Mouse (Mus musculus): ENCODE measurements around the gene Tspan1. TPM values are rescaled to one million over a fixed set of nuclear protein-coding genes. Genes with fewer than 3 reads are reported as not detected.

Gene Tspan1
- polyA plus RNA-seq, 1 experiment from 2014 or later: 0.45 TPM

GRCm38 (mm10) chr4:116123602-116124519, 43.5 kb downstream of the Tspan1 start, which contains the start of the genes Rad54l and Pomgnt1:
TSS of gene Rad54l (minus strand) at chr4:116123690.
TSS of gene Pomgnt1 (plus strand) at chr4:116123840.
- Histone ChIP-seq H3K27me3 (replicated peaks) (no peaks in the 10 kb centered on the region), H3K9ac (peak within 1 kb of the TSS; percentile 83), H3K4me1 (peaks cover 21% of the 10 kb centered on the region), H3K9me3 (no peaks in the 10 kb centered on the region), H3K36me3 (peaks cover 17% of the 10 kb centered on the region), H3K4me3 (peak within 1 kb of the TSS; percentile 70), H3K4me2 (peak within 1 kb of the TSS; percentile 85), H3K27ac (replicated peaks) (peak within 1 kb of the TSS; percentile 82)
- ATAC-seq (ENCODE audit: extremely low read depth, insufficient number of reproducible peaks, low FRiP score, low TSS enrichment): peak; percentile 89
- WGBS: 6% methylated on average over 24 of the region's 24 CpGs

DNA sequence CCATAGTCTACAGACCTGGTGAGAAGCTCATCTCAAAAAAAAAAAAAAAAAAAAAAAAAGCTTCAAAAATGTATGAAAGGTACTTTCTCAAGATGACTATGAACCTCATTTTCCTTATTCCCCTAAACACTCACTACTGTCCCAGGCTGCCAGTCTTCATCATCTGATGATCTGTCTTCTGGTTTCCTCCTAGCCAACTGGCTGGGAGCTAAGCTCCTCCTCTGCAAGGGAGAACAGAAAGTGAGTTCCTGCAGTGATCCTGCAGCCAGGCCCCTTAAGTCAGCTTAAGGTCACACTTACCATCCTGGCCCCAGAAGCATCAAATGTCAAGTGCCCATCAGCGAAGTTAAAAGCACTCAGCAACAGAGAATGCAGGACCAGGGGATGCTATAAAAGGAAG, 44.6 kb downstream of the Tspan1 start:
- Histone ChIP-seq H3K4me2 (peak overlapping the region; percentile 85), H3K9ac (peak overlapping the region; percentile 83), H3K4me1 (peaks cover 21% of the 10 kb centered on the region), H3K4me3 (peak overlapping the region; percentile 70), H3K27ac (replicated peaks) (no peak overlapping the region), H3K27me3 (replicated peaks) (no peaks in the 10 kb centered on the region), H3K36me3 (peaks cover 22% of the 10 kb centered on the region), H3K9me3 (no peaks in the 10 kb centered on the region)
- 0% methylated on average over 1 of the region's 1 CpGs for WGBS
- ATAC-seq (ENCODE audit: extremely low read depth, insufficient number of reproducible peaks, low FRiP score, low TSS enrichment): no peak

Other genes starting within 250 kb of the Tspan1 start
- gene Dmbx1, start 227.7 kb downstream of the Tspan1 start, polyA plus RNA-seq (2015; fragmentation: Nextera tagmentation; extraction: Ambion mirVana): 0.05 TPM in 1 of 2 replicates, not detected in the other
- gene Faah, start 149.7 kb downstream of the Tspan1 start, polyA plus RNA-seq (2015; fragmentation: Nextera tagmentation; extraction: Ambion mirVana): 1.9 and 2.1 TPM in 2 replicates
- 24.9 and 25.3 TPM in 2 replicates for gene Nsun4, start 113.7 kb downstream of the Tspan1 start, polyA plus RNA-seq (2015; fragmentation: Nextera tagmentation; extraction: Ambion mirVana)
- 925 and 1,094 TPM in 2 replicates for gene Uqcrh, start 92.5 kb downstream of the Tspan1 start, polyA plus RNA-seq (2015; fragmentation: Nextera tagmentation; extraction: Ambion mirVana)
- gene Lrrc41, start 92.3 kb downstream of the Tspan1 start, polyA plus RNA-seq (2015; fragmentation: Nextera tagmentation; extraction: Ambion mirVana): 49.5 and 52.2 TPM in 2 replicates
- gene Rad54l, start 43.9 kb downstream of the Tspan1 start, polyA plus RNA-seq (2015; fragmentation: Nextera tagmentation; extraction: Ambion mirVana): 20.9 and 21.5 TPM in 2 replicates
- gene Pomgnt1, start 43.8 kb downstream of the Tspan1 start, polyA plus RNA-seq (2015; fragmentation: Nextera tagmentation; extraction: Ambion mirVana): 56.9 and 61.5 TPM in 2 replicates
- gene Lurap1, start 16.3 kb downstream of the Tspan1 start, polyA plus RNA-seq (2015; fragmentation: Nextera tagmentation; extraction: Ambion mirVana): 1.8 and 2.1 TPM in 2 replicates
- gene 1700042G07Rik, start 5.8 kb upstream of the Tspan1 start, polyA plus RNA-seq (2015; fragmentation: Nextera tagmentation; extraction: Ambion mirVana): not detected in 2 replicates
- gene Gm49337, start 5.8 kb upstream of the Tspan1 start, polyA plus RNA-seq (2015; fragmentation: Nextera tagmentation; extraction: Ambion mirVana): not detected in 2 replicates
- 12.1 and 14.0 TPM in 2 replicates for gene Pik3r3, start 54.0 kb upstream of the Tspan1 start, polyA plus RNA-seq (2015; fragmentation: Nextera tagmentation; extraction: Ambion mirVana)